Mouse (Mus musculus) lung, adult 2 months (tissue): ENCODE data around the gene Fam169b.
A peak's percentile ranks its signal among the peaks of the same experiment; 100 is the strongest.

ENCODE experiments used
- CTCF ChIP-seq: fragments of 200-500 bp; IDR thresholded peaks from 2 replicates; pipeline ENCODE4 v1.5.1; 2011; ENCODE audit warnings: mild to moderate bottlenecking, low read length, control low read depth; ENCODE audit not compliant: insufficient read depth
- POLR2A ChIP-seq: fragments of 200-500 bp; IDR thresholded peaks from 2 replicates; pipeline ENCODE4 v1.6.1; 2011; ENCODE audit warnings: low read depth, mild to moderate bottlenecking, control low read depth, low read length, borderline replicate concordance; ENCODE audit errors: extremely low read depth

GRCm38 (mm10) chr7:68302586-68303433, 29.2 kb downstream of the Fam169b start:
- no peak for TF ChIP-seq POLR2A
- TF ChIP-seq CTCF = peak; percentile 82
